Mouse (Mus musculus) hindbrain, embryonic 13.5 days (tissue): ENCODE measurements around the gene Tigit. TPM values are rescaled to one million over a fixed set of nuclear protein-coding genes. Genes with fewer than 3 reads are reported as not detected.
A peak's percentile ranks its signal among the peaks of the same experiment; 100 is the strongest.

Experiments
- ATAC-seq: fragments of 200-750 bp; cut with Nextera tagmentation; 2 replicates; pipeline ENCODE4 v1.8.0; 2017; ENCODE audit warnings: moderate TSS enrichment; ENCODE audit not compliant: low FRiP score
- H3K27ac ChIP-seq: fragments of 300-500 bp; sonication (generic); 2 replicates; pipeline ENCODE4 v1.5.1; 2015; ENCODE audit warnings: inconsistent platforms, mild to moderate bottlenecking, moderate library complexity
- H3K27me3 ChIP-seq: fragments of 300-500 bp; sonication (generic); 2 replicates; pipeline ENCODE4 v1.6.1; 2015; ENCODE audit warnings: mild to moderate bottlenecking, inconsistent platforms
- H3K36me3 ChIP-seq: fragments of 300-500 bp; sonication (generic); 2 replicates; pipeline ENCODE4 v1.6.1; 2015; ENCODE audit warnings: mild to moderate bottlenecking, inconsistent platforms
- H3K4me1 ChIP-seq: fragments of 300-500 bp; sonication (generic); replicated peaks from 2 replicates; pipeline ENCODE4 v1.6.1; 2015; ENCODE audit warnings: inconsistent platforms
- H3K4me2 ChIP-seq: fragments of 300-500 bp; sonication (generic); 2 replicates; pipeline ENCODE4 v1.6.1; 2015; ENCODE audit warnings: inconsistent platforms, mild to moderate bottlenecking, moderate library complexity
- H3K4me3 ChIP-seq: fragments of 300-500 bp; sonication (generic); 2 replicates; pipeline ENCODE4 v1.5.1; 2015; ENCODE audit warnings: mild to moderate bottlenecking, inconsistent platforms
- H3K9ac ChIP-seq: fragments of 300-500 bp; sonication (generic); 2 replicates; pipeline ENCODE4 v1.6.1; 2015; ENCODE audit warnings: mild to moderate bottlenecking, inconsistent platforms
- H3K9me3 ChIP-seq: fragments of 300-500 bp; sonication (generic); 2 replicates; pipeline ENCODE4 v1.6.1; 2016; ENCODE audit warnings: inconsistent platforms
- WGBS: fragments of 180-500 bp; shearing (Covaris S2); methylation state at CpG from one replicate; pipeline ENCODE4 v1.1.7; 2015; 5-methylcytosine and 5-hydroxymethylcytosine counted together
- microRNA counts: library from miRNA; unstranded; fragments of <30 nt; microRNA quantifications from one replicate; lab custom pipeline; 2016
- microRNA-seq: library from miRNA; unstranded; fragments of <30 nt; microRNA quantifications from one replicate; pipeline ENCODE4, GENCODE M21; 2016
- polyA plus RNA-seq: library from polyadenylated mRNA; unstranded; fragments of >200 nt; fragmentation: Nextera tagmentation; extraction: Ambion mirVana; gene quantifications from 2 replicates; pipeline ENCODE4 v1.2.1, GENCODE M21; 2015

The Tigit gene
- polyA plus RNA-seq, 1 experiment from 2014 or later, result not detected

DNA sequence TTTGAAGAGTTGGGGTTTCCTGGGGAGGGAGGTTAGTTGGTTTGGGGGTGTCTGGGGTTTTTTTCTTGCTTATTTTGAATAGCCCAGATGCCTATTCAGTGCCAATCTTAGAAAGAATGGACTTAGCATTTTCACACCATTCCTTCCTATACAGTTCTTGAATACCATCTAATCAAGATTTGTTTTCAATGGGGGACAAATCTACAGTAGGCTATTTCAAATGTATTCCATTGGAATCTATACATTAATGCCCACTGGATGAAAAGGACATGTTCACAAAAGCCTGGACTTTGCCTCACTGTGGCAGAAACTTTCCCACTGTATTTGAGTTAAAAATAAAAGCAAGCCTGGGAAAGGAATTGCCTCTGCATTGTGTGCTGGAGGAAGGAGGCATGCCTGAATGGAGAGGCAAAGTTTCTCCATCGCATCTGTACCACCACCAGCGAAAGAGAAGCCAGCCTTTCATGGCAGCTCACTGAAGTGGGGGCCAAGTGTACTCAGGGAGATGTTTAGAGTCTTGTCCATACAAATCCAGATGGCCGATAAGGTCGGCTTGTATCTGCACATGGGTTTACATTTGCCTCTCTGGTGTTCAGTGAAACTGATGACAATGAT is 59.4 kb downstream of the Tigit start:
- H3K4me2 ChIP-seq, result no peak overlapping the region
- peak overlapping the region; percentile 63; the same call in 1 of the 2 replicates for H3K27ac ChIP-seq

DNA sequence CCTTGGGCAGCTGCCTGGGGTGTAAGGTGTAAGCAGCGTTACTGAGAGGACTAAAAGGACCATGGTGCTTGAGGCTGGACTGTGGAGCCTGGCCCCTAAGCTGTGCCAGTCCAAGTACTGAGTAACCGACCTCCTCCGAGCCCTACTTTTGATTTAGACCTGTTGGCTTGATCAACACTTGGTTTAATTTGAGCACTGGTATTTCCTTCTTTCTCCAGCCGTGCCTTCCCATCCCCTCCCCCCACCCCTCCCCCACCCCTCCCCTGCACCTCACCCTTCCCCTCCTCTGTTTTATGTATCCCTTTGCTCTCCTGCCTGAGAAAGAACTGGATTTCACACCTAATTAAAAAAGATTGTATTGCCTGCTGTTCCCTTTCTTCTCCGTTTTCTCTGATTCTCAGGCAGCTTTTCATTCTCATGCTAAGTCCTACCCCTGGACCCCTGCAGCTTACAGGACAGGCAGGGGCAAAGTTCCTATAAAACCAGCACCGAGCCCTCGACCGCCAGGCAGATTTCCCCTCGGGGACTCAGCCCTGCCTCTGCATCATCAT is 60.3 kb downstream of the Tigit start:
- Histone ChIP-seq H3K9me3 (peaks cover 6% of the 10 kb centered on the region; the same call in 1 of the 2 replicates), H3K9ac (no peak overlapping the region), H3K4me3 (no peak overlapping the region), H3K27ac (peak overlapping the region; percentile 67), H3K27me3 (no peaks in the 10 kb centered on the region), H3K4me2 (0 out of 2 replicates have a peak overlapping the region, but pooled peaks have one; percentile 26), H3K4me1 (peaks cover 15% of the 10 kb centered on the region), H3K36me3 (peaks cover 26% of the 10 kb centered on the region)
- 5% methylated on average over 9 of the region's 9 CpGs for WGBS
- peak; percentile 71 for ATAC-seq

More for the DNA sequence above, 59.4 kb downstream of the Tigit start:
- peaks cover 6% of the 10 kb centered on the region; the same call in 1 of the 2 replicates for H3K9me3 ChIP-seq
- 25% methylated on average over 4 of the region's 4 CpGs for WGBS
- H3K4me3 ChIP-seq, result no peak overlapping the region
- H3K27me3 ChIP-seq, result no peaks in the 10 kb centered on the region
- no peak for ATAC-seq
- H3K36me3 ChIP-seq, result peaks cover 34% of the 10 kb centered on the region
- H3K4me1 ChIP-seq, result peaks cover 15% of the 10 kb centered on the region
- H3K9ac ChIP-seq, result no peak overlapping the region

DNA sequence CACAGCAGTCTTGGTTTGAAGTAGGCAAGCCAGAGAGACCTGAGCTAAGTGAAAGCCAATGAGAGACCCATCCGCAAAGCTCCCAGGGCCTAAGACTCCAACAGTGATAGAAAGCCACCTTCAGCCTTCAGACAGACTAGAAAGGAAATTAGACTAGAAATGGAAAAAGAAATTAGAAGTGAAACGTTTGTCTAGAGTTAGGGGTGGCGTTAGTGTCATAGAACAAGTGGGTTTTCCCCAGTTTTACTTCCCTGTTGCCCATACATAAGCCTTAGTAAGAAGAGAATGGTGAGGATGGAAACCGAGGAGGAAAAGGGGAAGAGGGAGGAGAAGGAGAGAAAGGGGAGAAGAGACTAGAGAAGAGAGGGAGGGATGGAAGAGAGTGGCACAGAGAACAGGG is 61.4 kb downstream of the Tigit start:
- no peak for ATAC-seq
- Histone ChIP-seq H3K36me3 (peaks cover 20% of the 10 kb centered on the region), H3K4me2 (no peak overlapping the region), H3K27ac (no peak overlapping the region), H3K9me3 (peaks cover 4% of the 10 kb centered on the region; the same call in 1 of the 2 replicates), H3K27me3 (no peaks in the 10 kb centered on the region), H3K4me3 (no peak overlapping the region), H3K9ac (no peak overlapping the region), H3K4me1 (peaks cover 15% of the 10 kb centered on the region)
- 86% methylated on average over 4 of the region's 4 CpGs for WGBS

DNA sequence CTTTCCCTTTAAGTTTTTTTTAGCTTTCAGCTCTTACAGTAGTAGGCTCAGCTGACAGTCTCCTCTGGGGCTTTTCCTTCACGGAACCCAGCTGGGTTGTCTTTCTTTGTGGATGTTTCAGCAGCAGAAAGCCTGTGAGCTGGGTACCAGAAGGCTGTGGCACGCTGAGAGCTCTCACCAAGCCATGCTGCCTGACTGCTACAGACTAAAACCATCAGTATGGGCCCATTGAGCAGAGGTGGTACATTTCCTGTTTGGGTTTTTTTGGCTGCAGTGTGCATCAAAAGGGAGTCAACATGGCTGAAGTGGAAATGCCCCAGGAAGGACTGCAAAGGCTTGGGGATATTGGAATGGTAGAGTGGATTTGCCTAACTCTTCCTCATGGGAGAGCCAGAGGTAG is 64.2 kb downstream of the Tigit start:
- Histone ChIP-seq H3K9ac (no peak overlapping the region), H3K4me1 (peaks cover 15% of the 10 kb centered on the region), H3K36me3 (peaks cover 18% of the 10 kb centered on the region), H3K9me3 (no peaks in the 10 kb centered on the region), H3K4me2 (no peak overlapping the region), H3K27me3 (no peaks in the 10 kb centered on the region), H3K27ac (no peak overlapping the region), H3K4me3 (no peak overlapping the region)
- WGBS, result 79% methylated on average over 2 of the region's 2 CpGs
- no peak for ATAC-seq

MicroRNAs encoded within 50 kb of the gene (microRNA counts, 519-probe panel; counts per million panel counts)
- microRNA mmu-miR-568 (lab: Ali Mortazavi, UCI), result 51.3 counts per million

Small RNA genes lying within 50 kb of the gene (microRNA-seq; reads per million reads assigned to microRNA genes)
- not detected for gene Mir568

Other genes starting within 250 kb of the Tigit start
- not detected in 2 replicates for gene Drd3, start 89.9 kb upstream of the Tigit start, polyA plus RNA-seq
- 10.1 and 12.0 TPM in 2 replicates for gene Ccdc191, start 225.7 kb upstream of the Tigit start, polyA plus RNA-seq